Mouse (Mus musculus): ENCODE measurements around the gene Nckap5. TPM values are rescaled to one million over a fixed set of nuclear protein-coding genes. Genes with fewer than 3 reads are reported as not detected.

The Nckap5 gene
- polyA plus RNA-seq, 1 experiment from 2014 or later: 10.9 TPM

- H3K4me1 ChIP-seq (ENCODE audit: control insufficient read depth, insufficient read depth, low read length): no peaks in the 10 kb centered on the region
- no peak overlapping the region for H3K4me2 ChIP-seq (ENCODE audit: low read length)
- no peak for ATAC-seq
- H3K9me3 ChIP-seq (replicated peaks; ENCODE audit: control insufficient read depth, low read length, poor library complexity, severe bottlenecking): no peaks in the 10 kb centered on the region
- no peaks in the 10 kb centered on the region for H3K27me3 ChIP-seq (ENCODE audit: control insufficient read depth, insufficient read depth, low read depth, low read length)
- H3K9ac ChIP-seq (ENCODE audit: low read depth, low read length): no peak overlapping the region
- H3K36me3 ChIP-seq (ENCODE audit: control insufficient read depth, insufficient read depth, low read length): no peaks in the 10 kb centered on the region
- 68% methylated on average over 5 of the region's 5 CpGs for WGBS
- no peak overlapping the region for H3K4me3 ChIP-seq (ENCODE audit: low read depth, low read length)
- H3K27ac ChIP-seq (ENCODE audit: low read length): no peak overlapping the region
Measured at GRCm38 (mm10) chr1:126264931-126265330, 565.7 kb downstream of the Nckap5 start.

- no peaks in the 10 kb centered on the region for H3K36me3 ChIP-seq (ENCODE audit: control insufficient read depth, insufficient read depth, low read length)
- H3K9me3 ChIP-seq (replicated peaks; ENCODE audit: control insufficient read depth, low read length, poor library complexity, severe bottlenecking): no peaks in the 10 kb centered on the region
- H3K9ac ChIP-seq (ENCODE audit: low read depth, low read length): no peak overlapping the region
- WGBS: 80% methylated on average over 5 of the region's 5 CpGs
- no peaks in the 10 kb centered on the region for H3K27me3 ChIP-seq (ENCODE audit: control insufficient read depth, insufficient read depth, low read depth, low read length)
- no peak overlapping the region for H3K27ac ChIP-seq (ENCODE audit: low read length)
- no peak for ATAC-seq
- no peaks in the 10 kb centered on the region for H3K4me1 ChIP-seq (ENCODE audit: control insufficient read depth, insufficient read depth, low read length)
- H3K4me3 ChIP-seq (ENCODE audit: low read depth, low read length): no peak overlapping the region
- H3K4me2 ChIP-seq (ENCODE audit: low read length): no peak overlapping the region
Measured at GRCm38 (mm10) chr1:126254364-126254763, 576.2 kb downstream of the Nckap5 start.

- H3K27me3 ChIP-seq (ENCODE audit: control insufficient read depth, insufficient read depth, low read depth, low read length): no peaks in the 10 kb centered on the region
- no peaks in the 10 kb centered on the region for H3K4me1 ChIP-seq (ENCODE audit: control insufficient read depth, insufficient read depth, low read length)
- H3K27ac ChIP-seq (ENCODE audit: low read length): no peak overlapping the region
- WGBS: 93% methylated on average over 7 of the region's 7 CpGs
- H3K9ac ChIP-seq (ENCODE audit: low read depth, low read length): no peak overlapping the region
- H3K4me2 ChIP-seq (ENCODE audit: low read length): no peak overlapping the region
- ATAC-seq: no peak
- no peaks in the 10 kb centered on the region for H3K9me3 ChIP-seq (replicated peaks; ENCODE audit: control insufficient read depth, low read length, poor library complexity, severe bottlenecking)
- H3K4me3 ChIP-seq (ENCODE audit: low read depth, low read length): no peak overlapping the region
- no peaks in the 10 kb centered on the region for H3K36me3 ChIP-seq (ENCODE audit: control insufficient read depth, insufficient read depth, low read length)
Measured at GRCm38 (mm10) chr1:126253934-126254333, 576.7 kb downstream of the Nckap5 start.

- Histone ChIP-seq H3K27ac (ENCODE audit: low read length) (no peak overlapping the region), H3K9me3 (replicated peaks; ENCODE audit: control insufficient read depth, low read length, poor library complexity, severe bottlenecking) (no peaks in the 10 kb centered on the region), H3K4me2 (ENCODE audit: low read length) (no peak overlapping the region), H3K4me1 (ENCODE audit: control insufficient read depth, insufficient read depth, low read length) (no peaks in the 10 kb centered on the region), H3K9ac (ENCODE audit: low read depth, low read length) (no peak overlapping the region), H3K4me3 (ENCODE audit: low read depth, low read length) (no peak overlapping the region), H3K36me3 (ENCODE audit: control insufficient read depth, insufficient read depth, low read length) (no peaks in the 10 kb centered on the region), H3K27me3 (ENCODE audit: control insufficient read depth, insufficient read depth, low read depth, low read length) (no peaks in the 10 kb centered on the region)
- no peak for ATAC-seq
- 91% methylated on average over 4 of the region's 4 CpGs for WGBS
Measured at GRCm38 (mm10) chr1:126233196-126233595, 597.4 kb downstream of the Nckap5 start.

- Histone ChIP-seq H3K9ac (ENCODE audit: low read depth, low read length) (no peak overlapping the region), H3K36me3 (ENCODE audit: control insufficient read depth, insufficient read depth, low read length) (no peaks in the 10 kb centered on the region), H3K4me3 (ENCODE audit: low read depth, low read length) (no peak overlapping the region), H3K27me3 (ENCODE audit: control insufficient read depth, insufficient read depth, low read depth, low read length) (no peaks in the 10 kb centered on the region), H3K27ac (ENCODE audit: low read length) (no peak overlapping the region), H3K4me2 (ENCODE audit: low read length) (no peak overlapping the region), H3K9me3 (replicated peaks; ENCODE audit: control insufficient read depth, low read length, poor library complexity, severe bottlenecking) (no peaks in the 10 kb centered on the region), H3K4me1 (ENCODE audit: control insufficient read depth, insufficient read depth, low read length) (no peaks in the 10 kb centered on the region)
- WGBS: 73% methylated on average over 9 of the region's 9 CpGs
- ATAC-seq: no peak
Measured at GRCm38 (mm10) chr1:126231199-126231598, 599.4 kb downstream of the Nckap5 start.

GRCm38 (mm10) chr1:126210212-126210611 is 620.4 kb downstream of the Nckap5 start:
- H3K9ac ChIP-seq (ENCODE audit: low read depth, low read length): no peak overlapping the region
- no peak overlapping the region for H3K4me2 ChIP-seq (ENCODE audit: low read length)
- H3K36me3 ChIP-seq (ENCODE audit: control insufficient read depth, insufficient read depth, low read length): no peaks in the 10 kb centered on the region
- no peaks in the 10 kb centered on the region for H3K9me3 ChIP-seq (replicated peaks; ENCODE audit: control insufficient read depth, low read length, poor library complexity, severe bottlenecking)
- no peaks in the 10 kb centered on the region for H3K4me1 ChIP-seq (ENCODE audit: control insufficient read depth, insufficient read depth, low read length)
- 88% methylated on average over 6 of the region's 6 CpGs for WGBS
- H3K4me3 ChIP-seq (ENCODE audit: low read depth, low read length): no peak overlapping the region
- H3K27ac ChIP-seq (ENCODE audit: low read length): no peak overlapping the region
- H3K27me3 ChIP-seq (ENCODE audit: control insufficient read depth, insufficient read depth, low read depth, low read length): no peaks in the 10 kb centered on the region
- no peak for ATAC-seq

- no peaks in the 10 kb centered on the region for H3K9me3 ChIP-seq (replicated peaks; ENCODE audit: control insufficient read depth, low read length, poor library complexity, severe bottlenecking)
- no peak for ATAC-seq
- H3K27me3 ChIP-seq (ENCODE audit: control insufficient read depth, insufficient read depth, low read depth, low read length): no peaks in the 10 kb centered on the region
- no peak overlapping the region for H3K4me3 ChIP-seq (ENCODE audit: low read depth, low read length)
- no peaks in the 10 kb centered on the region for H3K4me1 ChIP-seq (ENCODE audit: control insufficient read depth, insufficient read depth, low read length)
- no peak overlapping the region for H3K27ac ChIP-seq (ENCODE audit: low read length)
- no peak overlapping the region for H3K9ac ChIP-seq (ENCODE audit: low read depth, low read length)
- H3K4me2 ChIP-seq (ENCODE audit: low read length): no peak overlapping the region
- 91% methylated on average over 5 of the region's 5 CpGs for WGBS
- H3K36me3 ChIP-seq (ENCODE audit: control insufficient read depth, insufficient read depth, low read length): no peaks in the 10 kb centered on the region
Measured at GRCm38 (mm10) chr1:126209743-126210142, 620.9 kb downstream of the Nckap5 start.

- Histone ChIP-seq H3K4me2 (ENCODE audit: low read length) (no peak overlapping the region), H3K27ac (ENCODE audit: low read length) (no peak overlapping the region), H3K9me3 (replicated peaks; ENCODE audit: control insufficient read depth, low read length, poor library complexity, severe bottlenecking) (no peaks in the 10 kb centered on the region), H3K9ac (ENCODE audit: low read depth, low read length) (no peak overlapping the region), H3K4me3 (ENCODE audit: low read depth, low read length) (no peak overlapping the region), H3K4me1 (ENCODE audit: control insufficient read depth, insufficient read depth, low read length) (no peaks in the 10 kb centered on the region), H3K36me3 (ENCODE audit: control insufficient read depth, insufficient read depth, low read length) (no peaks in the 10 kb centered on the region), H3K27me3 (ENCODE audit: control insufficient read depth, insufficient read depth, low read depth, low read length) (no peaks in the 10 kb centered on the region)
- ATAC-seq: no peak; the same call in 1 of the 2 replicates
- WGBS: 74% methylated on average over 7 of the region's 7 CpGs
Measured at GRCm38 (mm10) chr1:126209131-126209530, 621.5 kb downstream of the Nckap5 start.

GRCm38 (mm10) chr1:126196937-126197336 is 633.7 kb downstream of the Nckap5 start:
- H3K9me3 ChIP-seq (replicated peaks; ENCODE audit: control insufficient read depth, low read length, poor library complexity, severe bottlenecking): no peaks in the 10 kb centered on the region
- no peak overlapping the region for H3K9ac ChIP-seq (ENCODE audit: low read depth, low read length)
- H3K4me1 ChIP-seq (ENCODE audit: control insufficient read depth, insufficient read depth, low read length): no peaks in the 10 kb centered on the region
- no peak for ATAC-seq
- no peaks in the 10 kb centered on the region for H3K36me3 ChIP-seq (ENCODE audit: control insufficient read depth, insufficient read depth, low read length)
- H3K4me2 ChIP-seq (ENCODE audit: low read length): no peak overlapping the region
- no peaks in the 10 kb centered on the region for H3K27me3 ChIP-seq (ENCODE audit: control insufficient read depth, insufficient read depth, low read depth, low read length)
- no peak overlapping the region for H3K4me3 ChIP-seq (ENCODE audit: low read depth, low read length)
- H3K27ac ChIP-seq (ENCODE audit: low read length): no peak overlapping the region

- H3K27ac ChIP-seq (ENCODE audit: low read length): no peak overlapping the region
- 94% methylated on average over 4 of the region's 4 CpGs for WGBS
Measured at GRCm38 (mm10) chr1:126190353-126190752, 640.2 kb downstream of the Nckap5 start.

More at GRCm38 (mm10) chr1:126190353-126190752, 640.2 kb downstream of the Nckap5 start:
- no peak overlapping the region for H3K4me2 ChIP-seq (ENCODE audit: low read length)
- H3K27me3 ChIP-seq (ENCODE audit: control insufficient read depth, insufficient read depth, low read depth, low read length): no peaks in the 10 kb centered on the region
- no peak for ATAC-seq
- no peaks in the 10 kb centered on the region for H3K4me1 ChIP-seq (ENCODE audit: control insufficient read depth, insufficient read depth, low read length)
- H3K4me3 ChIP-seq (ENCODE audit: low read depth, low read length): no peak overlapping the region
- H3K9ac ChIP-seq (ENCODE audit: low read depth, low read length): no peak overlapping the region
- H3K36me3 ChIP-seq (ENCODE audit: control insufficient read depth, insufficient read depth, low read length): no peaks in the 10 kb centered on the region
- no peaks in the 10 kb centered on the region for H3K9me3 ChIP-seq (replicated peaks; ENCODE audit: control insufficient read depth, low read length, poor library complexity, severe bottlenecking)

Measured in midbrain, embryonic 16.5 days (tissue).